Mouse (Mus musculus) megakaryocyte, embryonic 14.5 days (primary cell): ENCODE data around the gene Csrnp2. TPM values are rescaled to one million over a fixed set of nuclear protein-coding genes. Genes with fewer than 3 reads are reported as not detected.
"Not testable (repeated sequence)": the region's sequence is repeated elsewhere in the genome, so short reads cannot be mapped to it uniquely, and the experiment has no call there.

ENCODE experiments used
- H3K27me3 ChIP-seq: replicated peaks from 2 replicates; pipeline ENCODE3; 2012; ENCODE audit warnings: inconsistent platforms
- H3K36me3 ChIP-seq: replicated peaks from 2 replicates; pipeline ENCODE3; 2012; ENCODE audit warnings: low read length, inconsistent platforms, mixed read lengths
- H3K4me1 ChIP-seq: 2 replicates; pipeline ENCODE4 v1.6.1; 2012; ENCODE audit warnings: inconsistent platforms
- H3K4me3 ChIP-seq: replicated peaks from 2 replicates; pipeline ENCODE3; 2012; ENCODE audit warnings: moderate library complexity, mild to moderate bottlenecking, inconsistent platforms
- H3K9me3 ChIP-seq: 2 replicates; pipeline ENCODE4 v1.6.1; 2012; ENCODE audit warnings: inconsistent platforms
- FLI1 ChIP-seq: IDR thresholded peaks from 2 replicates; pipeline ENCODE4 v1.6.1; 2012; ENCODE audit warnings: low read length, inconsistent platforms, mixed read lengths
- GATA1 ChIP-seq: IDR thresholded peaks from 3 replicates; pipeline ENCODE4 v1.6.1; 2012; ENCODE audit warnings: mixed read lengths, low read length, inconsistent platforms, borderline replicate concordance
- polyA plus RNA-seq: library from polyadenylated mRNA; stranded (reverse); fragments of >175 nt; gene quantifications from 2 replicates; pipeline ENCODE4 v1.2.3, GENCODE M21; 2012; ENCODE audit warnings: low replicate concordance; ENCODE audit not compliant: insufficient read depth

The Csrnp2 gene
- polyA plus RNA-seq, 1 experiment, result 0.46 TPM

DNA sequence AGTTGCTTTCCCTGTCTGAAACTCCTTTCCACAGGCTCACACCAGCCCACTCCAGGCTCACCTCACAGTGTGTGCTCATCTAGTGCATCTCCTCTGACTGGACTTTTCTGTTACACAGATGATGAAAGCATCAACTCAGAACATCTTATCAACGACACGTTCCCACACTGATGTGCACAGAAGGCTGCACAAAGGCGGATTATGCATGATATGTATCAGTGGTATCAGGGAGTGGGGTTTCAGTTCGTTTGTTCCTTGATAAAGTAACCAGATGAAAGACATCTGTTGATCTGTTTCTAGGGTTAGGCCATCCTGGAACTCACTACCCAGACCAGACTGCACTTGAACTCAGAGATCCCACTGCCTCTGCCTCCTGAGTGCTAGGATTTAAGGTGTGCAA is 18.1 kb upstream of the Csrnp2 start:
- H3K36me3 ChIP-seq, result peaks cover 63% of the 10 kb centered on the region
- H3K4me1 ChIP-seq, result peaks cover 13% of the 10 kb centered on the region

DNA sequence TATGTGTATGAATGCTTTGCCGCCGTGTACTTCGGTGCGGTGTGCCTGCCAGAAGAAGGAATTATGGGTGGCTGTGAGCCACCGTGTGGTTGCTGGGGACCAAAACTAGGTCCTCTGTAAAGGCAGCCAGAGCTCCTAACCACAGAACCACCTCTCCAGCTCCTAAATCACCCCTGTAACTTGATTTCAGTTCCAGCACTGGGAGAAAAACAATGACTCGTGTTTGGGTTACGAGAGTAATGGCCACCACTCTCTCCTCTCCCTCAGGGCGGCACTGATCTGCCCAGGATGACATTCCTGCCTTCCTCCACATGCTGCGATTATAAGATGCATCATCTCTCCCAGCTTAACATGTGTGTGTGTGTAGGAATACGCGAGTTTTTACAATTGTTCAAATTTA is 14.8 kb upstream of the Csrnp2 start:
- H3K4me1 ChIP-seq, result peaks cover 17% of the 10 kb centered on the region
- peaks cover 74% of the 10 kb centered on the region for H3K36me3 ChIP-seq
- TF ChIP-seq GATA1 (no peak), FLI1 (no peak)
- H3K9me3 ChIP-seq, result no peaks in the 10 kb centered on the region
- H3K4me3 ChIP-seq, result no peak overlapping the region
- no peaks in the 10 kb centered on the region for H3K27me3 ChIP-seq

More for the DNA sequence above, 18.1 kb upstream of the Csrnp2 start:
- Histone ChIP-seq H3K4me3 (no peak overlapping the region), H3K9me3 (no peaks in the 10 kb centered on the region), H3K27me3 (no peaks in the 10 kb centered on the region)
- no peak for TF ChIP-seq FLI1
- TF ChIP-seq GATA1, result no peak

DNA sequence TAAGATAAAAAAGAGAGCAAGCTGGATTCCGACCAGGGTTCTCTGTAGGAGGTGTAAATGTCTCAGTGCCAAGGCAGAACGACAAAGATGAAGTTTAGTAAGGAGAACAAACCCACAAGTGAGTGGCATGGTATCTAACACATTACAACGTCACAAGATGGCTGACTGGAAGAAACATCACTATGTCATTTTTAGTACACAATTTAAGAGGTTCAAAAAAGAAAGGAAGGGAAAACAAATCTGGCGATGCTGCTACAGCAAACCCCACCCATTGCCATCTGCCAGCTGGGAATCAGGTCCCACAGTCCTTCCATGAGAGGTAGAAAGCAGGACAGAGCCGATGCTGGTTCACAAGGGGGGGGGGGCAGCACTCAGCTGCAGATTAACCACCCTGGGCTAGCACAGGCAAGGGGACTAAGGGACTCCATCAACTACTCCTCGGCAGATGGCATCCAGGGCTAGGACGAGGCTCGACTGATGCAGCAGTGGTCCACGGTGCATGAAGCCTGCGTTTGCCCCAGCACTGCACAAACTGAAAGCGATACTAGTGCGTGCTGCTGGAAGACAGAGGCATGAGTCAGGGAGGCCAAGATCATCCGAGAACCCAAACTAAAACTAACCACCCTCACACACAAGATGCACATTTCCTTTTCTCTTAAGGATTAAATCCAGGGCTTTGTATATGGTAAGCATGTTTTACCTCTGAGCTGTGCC is 13.3 kb upstream of the Csrnp2 start:
- Histone ChIP-seq H3K9me3 (no peaks in the 10 kb centered on the region), H3K4me3 (peak overlapping the region; percentile 62), H3K36me3 (peaks cover 67% of the 10 kb centered on the region), H3K27me3 (no peaks in the 10 kb centered on the region), H3K4me1 (peaks cover 19% of the 10 kb centered on the region)
- no peak for TF ChIP-seq FLI1
- TF ChIP-seq GATA1, result no peak

DNA sequence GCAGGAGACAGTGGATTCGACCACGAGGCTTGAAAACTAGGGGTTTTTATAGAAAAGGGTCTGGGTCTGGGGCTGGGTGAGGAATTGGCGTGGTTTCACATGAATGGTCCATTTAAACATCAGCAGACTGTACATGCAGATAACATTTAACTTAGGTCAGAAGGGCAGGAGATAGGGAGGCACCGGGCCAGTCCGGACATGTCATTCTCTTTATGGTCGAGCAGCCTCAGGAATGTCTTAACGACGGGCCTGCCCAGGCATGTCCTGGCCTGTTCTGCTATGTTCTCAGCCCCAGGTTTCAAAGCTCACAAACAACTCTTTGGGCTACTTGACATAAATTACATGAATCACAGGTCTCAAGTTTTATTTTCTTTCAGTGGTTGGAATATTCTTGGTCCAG is 4.2 kb upstream of the Csrnp2 start:
- H3K9me3 ChIP-seq, H3K4me3 ChIP-seq, H3K27me3 ChIP-seq, H3K36me3 ChIP-seq: not testable (repeated sequence)
- H3K4me1 ChIP-seq, result peaks cover 10% of the 10 kb centered on the region

DNA sequence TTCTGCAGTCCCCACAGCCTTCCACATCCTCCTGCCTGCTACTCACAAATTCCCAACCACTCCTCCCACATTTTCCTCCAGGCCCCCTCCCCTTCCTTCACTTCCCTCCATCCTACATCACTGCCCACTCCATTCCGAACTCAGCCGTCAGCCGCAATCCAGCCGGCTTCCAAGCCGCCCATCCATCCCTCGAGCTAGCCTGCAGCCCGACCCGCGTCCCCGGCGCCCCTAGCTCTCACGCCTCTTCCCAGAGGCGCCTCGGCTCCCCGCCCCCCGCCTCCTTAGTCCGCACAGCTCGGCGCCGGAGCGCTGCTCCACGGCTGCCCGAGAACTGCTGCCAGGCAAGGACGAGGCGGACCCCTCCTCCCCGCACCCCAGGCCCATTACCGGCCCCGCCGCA is 641 bp downstream of the Csrnp2 start:
- Histone ChIP-seq H3K4me3 (peak overlapping the region; percentile 96), H3K36me3 (no peaks in the 10 kb centered on the region), H3K9me3 (peaks cover 9% of the 10 kb centered on the region), H3K4me1 (peaks cover 35% of the 10 kb centered on the region), H3K27me3 (peaks cover 32% of the 10 kb centered on the region)
- TF ChIP-seq FLI1 (no peak), GATA1 (no peak)

DNA sequence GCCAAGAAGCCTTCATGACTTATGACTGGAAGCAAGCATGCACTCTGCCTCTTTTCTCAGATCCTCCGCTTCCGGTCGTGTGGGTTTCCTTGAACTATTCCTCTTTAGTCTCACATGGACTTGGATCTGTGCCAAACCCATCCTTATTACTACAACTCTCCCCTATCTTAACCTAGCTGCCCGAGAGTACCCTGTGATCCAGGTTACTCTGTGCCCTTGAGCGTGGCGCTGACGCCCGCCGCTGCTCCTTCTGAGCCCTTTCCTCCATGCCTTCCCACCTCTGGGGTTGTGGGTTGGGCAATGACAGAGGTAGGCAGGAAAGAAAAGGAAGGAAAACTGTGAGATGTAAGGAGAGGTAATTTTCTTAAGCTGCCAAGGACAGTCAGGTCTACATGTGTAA is 3.3 kb downstream of the Csrnp2 start:
- TF ChIP-seq FLI1 (no peak), GATA1 (no peak)

DNA sequence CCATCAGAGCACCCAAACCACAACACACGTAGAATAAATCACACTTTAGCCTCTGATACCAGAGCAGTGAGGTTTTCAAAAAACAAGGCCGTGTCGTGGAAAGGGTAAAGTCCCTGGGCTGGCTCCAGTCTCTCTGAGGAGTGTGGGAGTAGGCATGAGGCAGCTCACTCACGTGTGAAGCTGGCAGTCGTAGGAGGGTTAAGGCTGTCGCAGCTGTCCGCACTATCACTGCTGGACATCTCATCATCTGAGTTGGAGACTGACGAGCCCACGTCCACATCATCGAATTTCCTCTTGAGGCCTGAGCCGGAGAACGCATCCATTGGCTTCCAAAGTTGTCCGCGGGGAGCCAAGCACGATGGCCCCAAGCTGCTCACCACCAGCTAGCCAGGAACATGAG is 6.0 kb downstream of the Csrnp2 start:
- Histone ChIP-seq H3K36me3 (peaks cover 7% of the 10 kb centered on the region), H3K27me3 (peaks cover 34% of the 10 kb centered on the region), H3K4me1 (peaks cover 49% of the 10 kb centered on the region), H3K4me3 (no peak overlapping the region), H3K9me3 (no peaks in the 10 kb centered on the region)
- TF ChIP-seq GATA1 (no peak), FLI1 (no peak)

More for the DNA sequence above, 3.3 kb downstream of the Csrnp2 start:
- Histone ChIP-seq H3K36me3 (peaks cover 3% of the 10 kb centered on the region), H3K4me3 (no peak overlapping the region), H3K27me3 (peaks cover 38% of the 10 kb centered on the region), H3K4me1 (peaks cover 61% of the 10 kb centered on the region), H3K9me3 (no peaks in the 10 kb centered on the region)

DNA sequence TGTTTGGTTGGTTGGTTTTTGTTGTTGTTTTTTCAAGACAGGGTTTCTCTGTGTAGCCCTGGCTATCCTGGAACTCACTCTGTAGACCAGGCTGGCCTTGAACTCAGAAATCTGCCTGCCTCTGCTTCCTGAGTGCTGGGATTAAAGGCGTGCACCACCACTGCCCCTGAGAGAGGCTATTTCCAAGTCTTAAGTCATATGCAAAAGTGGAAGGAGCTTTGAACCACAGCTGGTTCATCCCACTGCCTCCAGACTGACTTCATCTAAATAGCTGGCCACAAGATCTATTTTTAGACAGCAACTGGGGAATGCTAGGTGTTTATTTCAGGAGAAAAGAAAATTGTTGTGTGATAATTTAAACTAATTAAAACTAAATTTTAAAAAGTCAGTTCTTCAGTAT is 7.0 kb downstream of the Csrnp2 start:
- not testable (repeated sequence) for H3K9me3 ChIP-seq, H3K36me3 ChIP-seq, H3K4me3 ChIP-seq
- peaks cover 40% of the 10 kb centered on the region for H3K4me1 ChIP-seq
- H3K27me3 ChIP-seq, result peaks cover 24% of the 10 kb centered on the region

DNA sequence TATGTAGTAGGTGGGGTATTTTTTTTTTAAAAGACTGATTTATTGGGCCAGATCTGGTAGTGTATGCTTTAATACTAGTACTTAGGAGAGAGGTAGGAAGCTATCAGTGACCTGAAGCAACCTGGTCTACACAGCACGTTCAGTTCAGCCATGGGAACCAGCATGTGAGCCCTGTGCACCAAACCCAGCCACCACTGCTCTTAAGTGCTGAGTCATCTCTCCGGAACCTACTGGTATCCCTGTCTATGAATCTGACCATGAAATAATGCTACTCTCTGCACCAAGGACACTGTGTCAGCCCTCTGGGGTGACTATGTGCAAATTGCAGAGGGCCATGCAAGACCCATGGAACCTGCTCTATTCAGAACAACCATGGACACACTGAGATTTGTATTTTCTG is 8.2 kb downstream of the Csrnp2 start:
- TF ChIP-seq GATA1, result no peak
- TF ChIP-seq FLI1, result no peak
- peaks cover 20% of the 10 kb centered on the region for H3K36me3 ChIP-seq

DNA sequence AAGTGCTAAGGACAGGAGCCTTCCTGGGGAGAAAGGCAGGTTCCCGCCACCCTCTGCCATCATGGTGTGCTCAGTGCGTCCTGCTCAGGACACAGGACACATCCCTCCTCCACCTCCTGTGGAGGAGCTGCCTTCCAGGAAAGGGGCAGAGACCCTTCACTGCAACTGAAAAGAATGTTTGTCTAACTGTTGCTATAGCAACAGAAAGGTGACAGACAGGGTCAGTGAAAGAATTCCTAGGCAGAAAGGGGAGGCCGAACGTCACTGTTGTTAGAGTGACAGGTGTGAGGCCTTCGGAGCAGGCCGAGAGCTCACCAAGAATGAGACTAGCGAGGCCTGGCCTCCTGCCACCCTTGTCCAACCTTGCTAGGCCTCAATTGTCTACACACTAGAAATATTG is 8.8 kb downstream of the Csrnp2 start:
- Histone ChIP-seq H3K4me3 (no peak overlapping the region), H3K4me1 (peaks cover 34% of the 10 kb centered on the region), H3K27me3 (peaks cover 12% of the 10 kb centered on the region), H3K36me3 (peaks cover 26% of the 10 kb centered on the region), H3K9me3 (no peaks in the 10 kb centered on the region)
- TF ChIP-seq FLI1 (no peak), GATA1 (no peak)

More for the DNA sequence above, 8.2 kb downstream of the Csrnp2 start:
- Histone ChIP-seq H3K9me3 (no peaks in the 10 kb centered on the region), H3K4me3 (no peak overlapping the region), H3K27me3 (peaks cover 14% of the 10 kb centered on the region), H3K4me1 (peaks cover 36% of the 10 kb centered on the region)

DNA sequence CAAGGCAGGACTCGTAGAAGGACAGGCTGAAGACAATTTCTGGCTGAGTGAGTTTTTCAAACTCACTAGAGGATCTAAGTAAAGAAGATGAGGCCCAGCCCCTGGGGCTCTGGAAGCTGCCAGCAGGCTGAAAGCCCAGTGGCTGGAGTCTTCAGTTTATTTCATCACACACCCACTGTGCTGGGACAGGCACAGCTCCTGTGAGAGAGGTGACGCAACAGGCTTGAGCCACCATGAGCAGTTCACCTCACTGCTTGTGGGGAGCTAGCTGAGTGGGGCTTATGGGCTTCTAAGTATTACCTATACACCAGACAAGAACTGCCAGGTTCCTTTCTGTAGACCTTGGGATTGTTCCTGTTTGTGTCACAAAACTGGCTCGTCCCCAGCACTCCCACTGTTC is 9.7 kb downstream of the Csrnp2 start:
- Histone ChIP-seq H3K9me3 (no peaks in the 10 kb centered on the region), H3K4me3 (no peak overlapping the region), H3K27me3 (peaks cover 9% of the 10 kb centered on the region), H3K36me3 (peaks cover 35% of the 10 kb centered on the region), H3K4me1 (peaks cover 31% of the 10 kb centered on the region)
- TF ChIP-seq GATA1, result no peak
- no peak for TF ChIP-seq FLI1
